Mouse (Mus musculus) CH12.LX (cell line): ENCODE measurements around the gene Nos1ap.

Source experiments
- CTCF ChIP-seq, 2 experiments: IDR thresholded peaks in 1 of 2; conservative IDR thresholded peaks in 1 of 2; 2 replicates each; pipeline ENCODE4 v1.5.1; 2011 to 2012; ENCODE audit warnings: low read depth in 2 of 2, low read length in 2 of 2, improper control_type of control experiment in 1 of 2, inconsistent platforms in 1 of 2, mild to moderate bottlenecking in 1 of 2, moderate library complexity in 1 of 2
- EP300 ChIP-seq: IDR thresholded peaks from 2 replicates; pipeline ENCODE4 v1.6.1; 2011; ENCODE audit warnings: low read length, improper control_type of control experiment
- KAT2A ChIP-seq: IDR thresholded peaks from 2 replicates; pipeline ENCODE4 v1.6.1; 2012; ENCODE audit warnings: low read length, improper control_type of control experiment, inconsistent platforms; ENCODE audit not compliant: insufficient replicate concordance
- MAFK ChIP-seq: IDR thresholded peaks from 2 replicates; pipeline ENCODE4 v1.6.1; 2011; ENCODE audit warnings: low read length, improper control_type of control experiment; ENCODE audit not compliant: insufficient replicate concordance
- MAX ChIP-seq: IDR thresholded peaks from 2 replicates; pipeline ENCODE4 v1.6.1; 2011; ENCODE audit warnings: low read length, improper control_type of control experiment
- MYC ChIP-seq: IDR thresholded peaks from 2 replicates; pipeline ENCODE4 v1.6.1; 2011; ENCODE audit warnings: low read depth, mild to moderate bottlenecking, improper control_type of control experiment, low read length
- NRF1 ChIP-seq: IDR thresholded peaks from 2 replicates; pipeline ENCODE4 v1.6.1; 2014; ENCODE audit warnings: low read depth, mild to moderate bottlenecking, inconsistent platforms, low read length, improper control_type of control experiment, moderate library complexity
- POLR2A ChIP-seq: IDR thresholded peaks from 2 replicates; pipeline ENCODE4 v1.6.1; 2011; ENCODE audit warnings: low read depth, mild to moderate bottlenecking, improper control_type of control experiment, low read length
- RAD21 ChIP-seq: IDR thresholded peaks from 2 replicates; pipeline ENCODE4 v1.6.1; 2011; ENCODE audit warnings: low read depth, mild to moderate bottlenecking, low read length, improper control_type of control experiment, moderate library complexity
- TBP ChIP-seq: conservative IDR thresholded peaks from 2 replicates; pipeline ENCODE4 v1.6.1; 2011; ENCODE audit warnings: low read depth, low read length, improper control_type of control experiment
- UBTF ChIP-seq: IDR thresholded peaks from 2 replicates; pipeline ENCODE4 v1.6.1; 2012; ENCODE audit warnings: low read depth, mild to moderate bottlenecking, inconsistent platforms, low read length, improper control_type of control experiment, moderate library complexity
- USF1 ChIP-seq: IDR thresholded peaks from 2 replicates; pipeline ENCODE4 v1.6.1; 2014; ENCODE audit warnings: low read depth, mild to moderate bottlenecking, inconsistent platforms, low read length, improper control_type of control experiment
- ZC3H11A ChIP-seq: IDR thresholded peaks from 2 replicates; pipeline ENCODE4 v1.6.1; 2012; ENCODE audit warnings: low read depth, mild to moderate bottlenecking, inconsistent platforms, low read length, improper control_type of control experiment
- ZNF384 ChIP-seq: IDR thresholded peaks from 2 replicates; pipeline ENCODE4 v1.6.1; 2012; ENCODE audit warnings: low read depth, low read length, improper control_type of control experiment, inconsistent platforms

GRCm38 (mm10) chr1:170631571-170631970, 41.9 kb upstream of the Nos1ap start:
- TF ChIP-seq POLR2A (no peak), TBP (no peak), ZNF384 (no peak), RAD21 (no peak), USF1 (no peak), CTCF (conservative IDR thresholded peaks at IDR 0.05 in 1 of 2, IDR thresholded peaks at IDR 0.05 in 1 of 2; ENCODE audit: low read depth in 2 of 2, low read length in 2 of 2) (no peak), EP300 (no peak), MYC (no peak), MAX (no peak), KAT2A (no peak), MAFK (no peak), UBTF (no peak), NRF1 (no peak), ZC3H11A (no peak)
